Mouse (Mus musculus) kidney, adult 2 months (tissue): ENCODE results near the gene Cldn15.

Source experiments
- CTCF ChIP-seq: fragments of 200-500 bp; conservative IDR thresholded peaks from 2 replicates; pipeline ENCODE4 v1.5.1; 2011; ENCODE audit warnings: low read depth, mild to moderate bottlenecking, control low read depth, low read length, moderate library complexity, mixed read lengths; ENCODE audit not compliant: insufficient read depth, insufficient read length
- POLR2A ChIP-seq: fragments of 200-500 bp; IDR thresholded peaks from one replicate; pipeline ENCODE4 v1.6.1; 2011; ENCODE audit warnings: low read depth, low read length, control low read depth

GRCm38 (mm10) chr5:136943382-136943781, 23.0 kb upstream of the Cldn15 start:
- TF ChIP-seq POLR2A, result no peak
- no peak for TF ChIP-seq CTCF
